Mouse (Mus musculus) urinary bladder, adult 2 months (tissue): ENCODE results near the gene Trim14. TPM values are rescaled to one million over a fixed set of nuclear protein-coding genes. Genes with fewer than 3 reads are reported as not detected.
A peak's percentile ranks its signal among the peaks of the same experiment; 100 is the strongest.

Source experiments
- DNase-seq: peaks from one replicate; pipeline ENCODE4 v3.0.0; 2022; ENCODE audit warnings: low spot score
- polyA plus RNA-seq: library from polyadenylated mRNA; depleted of rRNA; stranded (reverse); fragments of >200 nt; gene quantifications from 2 replicates; pipeline ENCODE4 v1.2.3, GENCODE M21; 2012

Gene Trim14
- polyA plus RNA-seq, 1 experiment = 5.7 TPM

DNA sequence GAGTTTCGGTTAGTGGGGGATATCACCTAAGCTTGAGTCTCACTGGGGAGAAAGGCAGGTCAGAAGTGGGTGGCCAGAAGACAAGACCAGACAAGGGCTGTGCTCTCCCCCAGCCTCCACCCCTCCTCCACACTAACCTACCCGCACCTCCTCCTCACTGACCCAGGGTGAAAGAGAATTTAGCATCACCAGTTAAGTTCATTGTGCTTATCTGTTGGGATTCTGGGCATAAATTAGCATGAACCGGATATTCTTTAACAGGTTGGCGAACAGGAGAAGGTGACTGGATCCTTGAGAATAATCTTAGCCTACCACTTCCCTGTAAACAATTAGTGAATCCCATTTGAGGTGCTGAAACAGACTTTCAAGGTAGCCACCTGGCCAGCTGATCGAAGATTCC is 60.8 kb downstream of the Trim14 start:
- no peak for DNase-seq

DNA sequence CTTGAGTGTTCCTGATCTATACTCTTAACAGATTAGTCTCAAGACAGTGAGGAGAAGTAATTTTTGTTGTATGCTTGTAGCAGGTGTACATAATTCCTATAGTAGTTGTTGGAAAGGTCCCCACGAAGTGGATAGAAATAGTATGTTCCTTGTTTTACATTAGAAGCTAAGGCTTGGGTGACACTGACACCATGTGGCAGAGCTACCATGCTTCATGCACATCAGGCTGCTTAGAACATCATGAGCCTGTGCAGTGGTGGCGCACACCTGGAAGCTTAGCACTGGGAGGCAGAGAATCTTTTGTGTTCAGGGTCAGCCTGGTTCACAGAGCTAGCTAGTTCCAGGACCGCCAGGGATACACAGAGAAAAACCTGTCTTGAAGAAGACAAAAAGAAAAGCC is 70.2 kb downstream of the Trim14 start:
- DNase-seq = no peak

DNA sequence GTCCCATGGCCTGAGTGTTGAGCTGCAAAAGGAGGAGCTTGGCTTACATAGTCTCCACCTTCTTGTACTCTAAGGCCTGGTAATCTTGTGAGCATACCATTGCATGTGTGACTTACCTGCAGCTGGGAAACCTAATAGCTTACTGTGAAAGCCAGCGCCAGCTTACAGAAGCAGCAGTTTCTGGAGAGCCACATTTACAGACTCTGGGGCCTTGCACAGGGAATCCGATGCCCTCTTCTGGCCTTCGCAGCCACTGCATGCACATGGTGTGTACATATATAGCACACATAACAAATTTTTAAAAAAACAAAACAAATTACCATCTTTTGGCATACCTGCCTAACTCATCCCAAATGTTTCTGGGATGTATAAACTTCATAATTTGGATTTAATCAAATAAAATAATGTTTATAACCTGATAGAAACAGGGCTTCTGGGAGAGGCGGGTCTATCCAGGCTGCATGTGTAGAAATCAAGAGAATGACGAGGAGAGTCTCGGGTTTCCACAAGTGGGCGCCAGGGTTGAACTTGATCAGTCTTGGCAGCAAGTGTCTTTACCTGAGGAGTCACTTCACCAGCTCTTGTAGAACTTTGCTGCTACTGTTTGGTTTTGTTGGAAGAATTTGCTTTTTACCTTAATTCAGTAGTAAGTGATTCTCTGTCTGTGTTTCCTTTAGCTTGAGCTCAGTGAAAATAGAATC is 72.7 kb downstream of the Trim14 start:
- DNase-seq = no peak

GRCm38 (mm10) chr4:46458411-46458810 is 77.5 kb downstream of the Trim14 start:
- no peak for DNase-seq

DNA sequence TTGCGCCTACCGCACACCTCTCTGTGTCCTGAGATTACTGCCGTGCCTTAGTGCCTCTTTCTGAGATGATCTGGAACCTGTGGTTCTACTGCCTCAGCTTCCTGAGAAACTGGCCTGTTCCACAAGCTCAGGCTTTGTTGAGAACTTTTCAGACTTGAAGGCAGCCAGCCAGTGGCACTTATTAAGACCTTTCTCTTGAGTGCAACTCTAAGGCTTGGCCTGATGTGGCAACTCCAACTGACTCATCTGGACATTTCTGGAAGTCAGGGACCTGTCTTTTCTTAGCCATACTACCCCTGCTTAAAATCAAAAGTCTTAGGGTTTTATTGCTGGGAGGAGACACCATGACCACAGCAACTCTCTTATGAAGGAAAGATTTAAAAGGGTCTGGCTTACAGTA is 78.8 kb downstream of the Trim14 start:
- no peak for DNase-seq

- no peak for DNase-seq
Observed at GRCm38 (mm10) chr4:46456762-46457161, 79.2 kb downstream of the Trim14 start.

GRCm38 (mm10) chr4:46454097-46454864 is 81.7 kb downstream of the Trim14 start:
- DNase-seq = no peak

GRCm38 (mm10) chr4:46452855-46453719 is 82.9 kb downstream of the Trim14 start:
- DNase-seq = no peak

DNA sequence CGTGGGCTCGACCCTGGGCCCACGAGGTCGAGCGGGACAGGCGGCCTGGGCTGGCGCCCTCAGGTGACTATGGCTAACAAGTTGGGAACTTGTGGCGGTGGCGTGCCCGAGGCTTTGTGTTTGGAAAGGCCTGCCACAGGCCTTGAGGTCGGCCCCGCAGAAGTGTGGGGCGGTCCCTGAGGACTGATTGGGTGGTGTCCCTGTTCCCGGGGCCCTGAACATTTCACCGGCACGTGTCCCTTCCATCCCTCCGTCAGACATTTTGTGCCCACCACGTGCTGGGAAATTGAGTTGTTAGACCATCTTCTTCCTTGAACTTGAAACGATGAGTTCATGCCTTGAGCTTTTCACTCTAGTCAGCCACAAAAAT is 83.5 kb downstream of the Trim14 start:
- DNase-seq = peak; percentile 50

DNA sequence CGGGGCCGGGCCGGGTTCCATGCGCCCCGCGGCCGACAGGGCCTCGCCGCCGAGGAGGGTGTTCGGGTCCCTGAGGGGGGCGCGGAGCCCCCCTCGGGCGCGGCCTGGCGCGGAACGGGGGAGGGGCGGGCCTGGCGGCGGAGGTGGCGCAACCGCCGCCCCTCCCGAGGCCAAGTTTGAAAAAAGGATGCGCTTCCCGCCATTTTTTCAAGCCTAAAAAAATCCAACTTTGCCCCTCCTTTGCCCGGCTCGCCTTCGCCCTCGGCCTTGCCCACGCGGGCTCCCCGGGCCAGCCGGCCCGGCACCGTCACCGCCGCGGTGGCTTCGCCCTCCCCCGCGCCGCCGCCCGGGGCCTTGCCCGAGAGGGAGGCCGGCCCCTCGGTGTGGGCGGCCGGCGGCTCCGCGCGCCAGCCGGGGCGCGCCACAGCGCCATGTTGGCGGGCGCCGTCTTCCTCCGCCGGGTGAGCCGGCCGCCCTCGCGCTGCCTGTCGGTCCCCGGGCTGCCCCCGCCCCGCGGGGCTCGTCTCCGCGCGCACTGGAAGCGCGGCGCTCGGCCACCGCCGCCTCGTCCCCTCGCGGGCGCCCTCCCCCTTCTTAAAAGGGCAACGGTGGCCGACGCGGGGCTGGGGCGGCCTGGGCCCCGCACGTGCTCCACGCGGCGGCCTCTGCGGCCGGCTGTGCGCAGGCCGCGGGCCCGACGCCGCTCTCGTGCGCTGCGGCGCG is 84.0 kb downstream of the Trim14 start:
- DNase-seq = peak; percentile 86

GRCm38 (mm10) chr4:46451240-46451757 is 84.6 kb downstream of the Trim14 start:
- no peak for DNase-seq

DNA sequence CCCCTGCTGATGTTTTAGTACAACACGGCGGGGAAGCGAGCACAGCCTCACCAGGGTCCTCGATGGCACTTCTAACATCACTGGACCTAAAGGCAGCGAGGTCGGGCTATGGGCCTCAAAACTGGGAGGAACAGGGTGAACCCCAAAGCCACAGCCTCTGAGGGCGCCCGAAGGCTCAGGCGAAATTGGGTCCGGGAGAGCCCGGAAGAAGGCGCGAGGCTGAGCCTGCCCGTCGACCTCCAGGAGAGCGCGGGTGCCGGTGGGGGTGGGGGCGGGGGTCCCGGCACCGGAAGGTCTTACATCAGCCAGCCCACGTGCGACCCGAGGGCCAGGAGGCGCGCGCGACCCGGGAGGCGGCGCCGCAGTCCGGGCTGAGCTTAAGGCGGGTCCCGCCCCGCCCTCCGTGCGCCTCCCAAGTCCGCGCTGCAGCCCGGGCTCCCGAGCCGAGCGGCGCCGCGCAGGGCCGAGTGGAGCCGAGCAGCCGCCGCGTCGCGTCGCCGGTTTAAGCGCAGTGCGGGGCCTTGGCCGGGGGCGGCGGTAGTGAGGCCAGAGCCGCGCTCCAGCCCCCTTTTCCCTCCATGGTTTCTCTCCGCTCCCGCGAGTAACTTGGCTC is 85.3 kb downstream of the Trim14 start, which contains the start of gene Anp32b:
Gene Anp32b (plus strand): TSS at position 384 of the 613 bp plus-strand sequence.
- peak; percentile 94 for DNase-seq

- DNase-seq = no peak
Observed at GRCm38 (mm10) chr4:46450020-46450518, 85.9 kb downstream of the Trim14 start.

- DNase-seq = no peak
Observed at GRCm38 (mm10) chr4:46448886-46449285, 87.1 kb downstream of the Trim14 start.

DNA sequence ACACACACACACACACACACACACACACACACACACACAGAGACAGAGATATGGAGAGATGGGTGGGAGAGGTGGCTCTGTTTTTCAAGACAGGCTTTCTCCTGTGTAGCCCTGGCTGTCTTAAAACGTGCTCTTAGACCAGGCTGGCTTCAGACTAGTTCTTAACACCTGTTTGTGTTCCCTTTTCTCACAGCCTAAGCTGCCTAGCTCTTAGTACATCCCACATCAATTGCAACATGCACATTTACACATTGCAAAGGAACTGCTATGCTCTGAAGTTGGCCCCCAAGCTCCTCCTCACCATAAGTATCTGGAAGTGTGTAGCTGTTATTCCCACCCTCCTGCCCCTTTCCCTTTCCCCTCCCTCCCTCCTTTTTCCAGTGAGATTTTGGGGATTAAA is 88.5 kb downstream of the Trim14 start:
- no peak for DNase-seq

DNA sequence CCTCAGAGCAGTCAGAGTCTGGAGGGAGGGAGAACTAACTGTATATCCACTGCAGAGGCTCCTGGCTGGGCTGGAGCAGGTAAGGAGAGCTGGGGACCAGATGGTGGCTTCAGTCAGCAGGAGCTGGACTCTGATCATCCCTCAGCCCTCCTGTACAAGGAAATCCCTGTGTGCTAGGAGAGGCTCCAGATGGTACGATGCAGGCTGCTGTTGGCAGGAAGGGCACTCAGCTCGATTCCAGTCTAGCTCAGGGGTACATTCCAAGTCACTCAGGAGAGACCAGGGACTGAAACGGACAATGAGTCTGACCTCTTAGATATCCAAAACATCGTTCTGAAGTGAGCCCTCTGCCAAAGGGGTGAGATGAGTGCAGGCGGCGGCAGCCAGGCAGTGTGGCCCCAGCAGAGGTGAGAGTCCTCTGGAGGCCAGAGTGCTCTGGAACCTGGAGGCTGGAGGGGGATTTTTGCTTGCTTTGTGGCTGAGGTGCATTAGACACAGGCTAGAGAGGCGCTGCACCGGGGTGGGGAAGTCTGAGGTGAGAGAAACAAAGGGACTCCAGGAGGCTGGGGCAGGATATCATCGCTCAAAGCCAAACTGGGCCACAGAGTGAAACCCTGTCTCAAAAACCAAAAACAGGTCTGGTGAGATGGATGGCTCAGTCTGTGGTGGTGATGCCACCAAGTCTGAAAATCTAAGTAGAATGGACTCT is 90.5 kb downstream of the Trim14 start:
- no peak for DNase-seq
